Mouse (Mus musculus) stomach, postnatal 0 days (tissue): ENCODE data around the gene Cadm1.

Source experiments
- CTCF ChIP-seq: IDR thresholded peaks from 2 replicates; pipeline ENCODE4 v1.5.1; 2016; ENCODE audit warnings: antibody characterized with exemption, low read depth, mild to moderate bottlenecking, moderate library complexity
- EP300 ChIP-seq: optimal IDR thresholded peaks from 2 replicates; pipeline ENCODE3; 2016; ENCODE audit warnings: antibody characterized with exemption

DNA sequence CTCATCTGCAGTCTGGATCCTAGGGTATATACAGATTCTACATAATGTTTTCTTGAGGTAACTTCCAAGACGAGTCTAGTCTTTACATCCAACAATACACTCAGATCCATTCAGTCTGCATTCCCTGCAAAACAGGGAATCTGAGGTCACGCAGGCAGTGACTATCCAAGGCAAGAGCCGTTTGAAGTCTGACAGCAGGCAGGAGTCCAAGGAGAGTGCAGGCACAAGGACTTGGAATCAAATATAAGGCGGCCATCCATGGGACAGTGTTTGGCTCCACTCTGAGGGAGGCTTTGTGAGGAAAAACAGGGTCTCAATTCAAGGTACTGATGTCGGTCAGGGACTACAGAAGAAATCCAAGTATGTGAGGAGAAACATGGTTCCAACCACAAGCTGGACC lies 45.5 kb upstream of the Cadm1 start:
- TF ChIP-seq CTCF: no peak
- no peak for TF ChIP-seq EP300
